Mouse (Mus musculus) CH12.LX (cell line): ENCODE data around the gene Pigf. TPM values are rescaled to one million over a fixed set of nuclear protein-coding genes. Genes with fewer than 3 reads are reported as not detected.
"Not testable (repeated sequence)": the region's sequence is repeated elsewhere in the genome, so short reads cannot be mapped to it uniquely, and the experiment has no call there.

Experiments
- DNase-seq: peaks from one replicate; pipeline ENCODE4 v3.0.0-alpha.2; 2013; ENCODE audit errors: extremely low read depth
- H3K27ac ChIP-seq: 2 replicates; pipeline ENCODE4 v1.5.1; 2012; ENCODE audit warnings: low read depth, mild to moderate bottlenecking, control low read depth, moderate library complexity; ENCODE audit not compliant: insufficient read depth
- H3K27me3 ChIP-seq: replicated peaks from 2 replicates; pipeline ENCODE3; 2012; ENCODE audit warnings: inconsistent platforms
- H3K36me3 ChIP-seq, 2 experiments: replicated peaks in 1 of 2; 2 replicates each; pipeline versions ENCODE3 to v1.6.1; 2012; ENCODE audit warnings: inconsistent platforms in 1 of 2, low read length in 1 of 2, mild to moderate bottlenecking in 1 of 2, mixed read lengths in 1 of 2, moderate library complexity in 1 of 2; ENCODE audit not compliant: control insufficient read depth in 1 of 2, insufficient read depth in 1 of 2
- H3K4me1 ChIP-seq, 2 experiments: 2 replicates each; pipeline ENCODE4 v1.6.1; 2012; ENCODE audit warnings: inconsistent platforms in 1 of 2, moderate library complexity in 1 of 2; ENCODE audit not compliant: insufficient read depth in 2 of 2, control insufficient read depth in 1 of 2
- H3K4me2 ChIP-seq: 2 replicates; pipeline ENCODE4 v1.6.1; 2012; ENCODE audit warnings: low read depth, mild to moderate bottlenecking, control low read depth; ENCODE audit not compliant: poor library complexity, insufficient read depth, severe bottlenecking
- H3K4me3 ChIP-seq, 3 experiments: fragments of 150-350 bp in 1 of 3; sonication (generic) in 1 of 3; replicated peaks in 1 of 3; 2 replicates each; pipeline versions ENCODE3 to v1.5.1; 2011 to 2012; ENCODE audit warnings: low read depth in 2 of 3, low read length in 2 of 3, mild to moderate bottlenecking in 2 of 3, moderate library complexity in 2 of 3, control low read depth in 1 of 3, improper control_type of control experiment in 1 of 3, inconsistent platforms in 1 of 3, mixed read lengths in 1 of 3; ENCODE audit not compliant: poor library complexity in 1 of 3
- H3K79me2 ChIP-seq: replicated peaks from 2 replicates; pipeline ENCODE4 v1.6.1; 2012; ENCODE audit warnings: mild to moderate bottlenecking, moderate library complexity; ENCODE audit not compliant: control insufficient read depth, poor library complexity, insufficient read depth, severe bottlenecking; ENCODE audit errors: extremely low read depth
- H3K9ac ChIP-seq: 2 replicates; pipeline ENCODE4 v1.6.1; 2012; ENCODE audit warnings: low read depth, mild to moderate bottlenecking, control low read depth, moderate library complexity; ENCODE audit not compliant: insufficient read depth
- H3K9me3 ChIP-seq: replicated peaks from 2 replicates; pipeline ENCODE3; 2012; ENCODE audit warnings: low read length, inconsistent platforms, mixed read lengths
- CHD1 ChIP-seq: IDR thresholded peaks from 2 replicates; pipeline ENCODE4 v1.6.1; 2012; ENCODE audit warnings: low read depth, low read length, improper control_type of control experiment, inconsistent platforms
- ELF1 ChIP-seq: IDR thresholded peaks from 2 replicates; pipeline ENCODE4 v1.6.1; 2014; ENCODE audit warnings: low read depth, mild to moderate bottlenecking, inconsistent platforms, low read length, improper control_type of control experiment
- MAZ ChIP-seq: IDR thresholded peaks from 2 replicates; pipeline ENCODE4 v1.6.1; 2012; ENCODE audit warnings: low read depth, mild to moderate bottlenecking, inconsistent platforms, low read length, improper control_type of control experiment, moderate library complexity
- POLR2A ChIP-seq: IDR thresholded peaks from 2 replicates; pipeline ENCODE4 v1.6.1; 2011; ENCODE audit warnings: low read depth, mild to moderate bottlenecking, improper control_type of control experiment, low read length
- RAD21 ChIP-seq: IDR thresholded peaks from 2 replicates; pipeline ENCODE4 v1.6.1; 2011; ENCODE audit warnings: low read depth, mild to moderate bottlenecking, low read length, improper control_type of control experiment, moderate library complexity
- RCOR1 ChIP-seq: conservative IDR thresholded peaks from 2 replicates; pipeline ENCODE4 v1.6.1; 2012; ENCODE audit warnings: low read depth, mild to moderate bottlenecking, inconsistent platforms, low read length, improper control_type of control experiment
- TBP ChIP-seq: conservative IDR thresholded peaks from 2 replicates; pipeline ENCODE4 v1.6.1; 2011; ENCODE audit warnings: low read depth, low read length, improper control_type of control experiment
- UBTF ChIP-seq: IDR thresholded peaks from 2 replicates; pipeline ENCODE4 v1.6.1; 2012; ENCODE audit warnings: low read depth, mild to moderate bottlenecking, inconsistent platforms, low read length, improper control_type of control experiment, moderate library complexity
- USF1 ChIP-seq: IDR thresholded peaks from 2 replicates; pipeline ENCODE4 v1.6.1; 2014; ENCODE audit warnings: low read depth, mild to moderate bottlenecking, inconsistent platforms, low read length, improper control_type of control experiment
- dilution Hi-C: fragments of 300-500 bp; cut with MboI; formaldehyde crosslinking; loops from 2 replicates; pipeline ENCODE4 v1.14.3; 2020; ENCODE audit warnings: low sequenced_read_pairs; ENCODE audit not compliant: extremely low pct_unique_long_range_greater_than_20kb, extremely low pct_ligation_motif_present
- in situ Hi-C: fragments of 300-500 bp; cut with MboI; formaldehyde crosslinking; loops from 3 replicates; pipeline ENCODE4 v1.14.3; 2019; ENCODE audit warnings: low sequenced_read_pairs, low pct_ligation_motif_present, low pct_unique_long_range_greater_than_20kb, mixed read lengths
- polyA plus RNA-seq: library from polyadenylated mRNA; unstranded; fragments of >175 nt; gene quantifications from 2 replicates; pipeline ENCODE4 v1.2.1, GENCODE M21; 2012; ENCODE audit warnings: low read depth; ENCODE audit not compliant: insufficient read length
- total RNA-seq, 2 experiments: library from RNA; depleted of rRNA; stranded (reverse); fragments of 300-350 nt in 1 of 2; fragments of >200 nt in 1 of 2; gene quantifications; 2 replicates each; pipeline ENCODE4 v1.2.3; 2012 to 2014

Gene Pigf
- total and polyA plus RNA-seq, 3 experiments = 33.6 to 70.8 (median 37.6) TPM

DNA sequence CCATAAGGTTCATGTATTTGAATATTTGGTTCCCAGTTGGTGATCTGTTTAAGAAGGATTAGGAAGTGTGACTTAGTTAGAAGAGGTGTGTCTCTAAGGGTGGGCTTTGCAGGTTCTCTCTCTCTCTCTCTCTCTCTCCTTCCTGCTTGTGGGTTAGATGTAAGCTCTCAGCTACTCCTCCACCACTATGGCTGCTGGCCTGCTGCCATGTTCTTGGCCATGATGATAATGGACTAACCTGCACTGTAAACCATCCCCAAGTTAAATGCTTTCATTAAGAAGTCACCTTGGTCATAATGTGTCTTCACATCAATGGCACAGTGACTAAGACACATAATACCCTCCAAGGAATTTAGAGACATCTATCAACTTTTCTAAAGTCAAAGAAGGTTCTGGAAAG, 48.3 kb upstream of the Pigf start:
- dilution Hi-C loops = no loop called here
- Histone ChIP-seq H3K36me3 (no peaks in the 10 kb centered on the region), H3K79me2 (no peaks in the 10 kb centered on the region), H3K4me3 (no peak overlapping the region), H3K4me1 (no peaks in the 10 kb centered on the region), H3K27ac (no peak overlapping the region), H3K9ac (no peak overlapping the region), H3K9me3 (peaks cover 2% of the 10 kb centered on the region), H3K27me3 (peaks cover 4% of the 10 kb centered on the region), H3K4me2 (no peak overlapping the region)
- TF ChIP-seq RCOR1 (no peak), UBTF (no peak), MAZ (no peak), POLR2A (no peak)
- in situ Hi-C loops = no loop called here
- DNase-seq = no peak

DNA sequence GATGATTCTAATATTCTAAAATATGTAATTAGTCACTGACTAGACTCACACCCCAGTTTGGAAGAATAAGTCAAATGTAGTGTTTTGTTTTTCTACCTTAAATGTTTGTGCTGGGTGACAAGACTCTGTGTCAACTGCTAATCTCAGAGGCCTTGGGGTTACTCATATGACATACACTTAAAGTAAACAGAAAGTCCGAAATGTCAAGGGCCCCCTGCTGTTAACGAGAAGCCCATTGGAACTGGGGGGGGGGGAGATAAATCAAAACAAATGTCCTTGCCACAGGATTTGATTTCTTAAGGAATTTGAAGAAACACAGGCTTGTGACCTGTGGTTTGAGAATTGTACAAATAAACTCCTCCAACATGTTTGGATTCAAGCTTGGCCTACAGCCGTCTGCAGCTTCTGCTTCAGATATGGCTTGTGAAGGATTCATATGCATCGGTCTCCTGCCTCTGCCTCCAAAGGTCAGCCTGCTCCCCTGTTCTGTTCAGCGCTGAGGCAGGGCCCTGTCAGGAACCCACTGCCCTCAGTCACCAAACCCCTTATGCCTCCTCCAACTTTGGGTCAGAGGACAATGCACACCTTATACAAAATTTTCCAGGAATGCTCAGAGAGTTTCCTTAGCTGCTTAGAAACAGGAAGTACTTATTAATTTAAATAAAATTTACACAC, 47.7 kb upstream of the Pigf start:
- dilution Hi-C loops = no loop called here

DNA sequence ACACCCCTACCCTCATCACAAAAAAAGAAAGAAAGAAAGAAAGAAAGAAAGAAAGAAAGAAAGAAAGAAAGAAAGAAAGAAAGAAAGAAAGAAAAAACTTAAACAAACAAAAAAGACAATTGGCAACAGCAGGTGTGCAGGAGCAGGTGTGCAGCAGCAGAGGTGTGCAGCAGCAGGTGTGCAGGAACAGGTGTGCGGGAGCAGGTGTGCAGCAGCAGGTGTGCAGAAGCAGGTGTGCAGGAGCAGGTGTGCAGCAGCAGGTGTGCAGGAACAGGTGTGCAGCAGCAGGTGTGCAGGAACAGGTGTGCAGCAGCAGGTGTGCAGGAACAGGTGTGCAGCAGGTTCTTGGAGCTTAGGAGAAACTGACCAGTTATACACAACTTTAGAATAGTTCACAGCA, 47.0 kb upstream of the Pigf start:
- dilution Hi-C loops, H3K4me1 ChIP-seq, DNase-seq, in situ Hi-C loops, H3K9ac ChIP-seq, H3K9me3 ChIP-seq, H3K4me2 ChIP-seq, H3K36me3 ChIP-seq, H3K79me2 ChIP-seq, H3K4me3 ChIP-seq, H3K27ac ChIP-seq, H3K27me3 ChIP-seq: not testable (repeated sequence)

More for the DNA sequence above, 47.7 kb upstream of the Pigf start:
- H3K27me3 ChIP-seq = peaks cover 4% of the 10 kb centered on the region
- no peak overlapping the region for H3K27ac ChIP-seq
- no peak for TF ChIP-seq RCOR1
- no peak for TF ChIP-seq UBTF
- no peak for TF ChIP-seq ELF1
- no peak for TF ChIP-seq CHD1
- no peak for TF ChIP-seq USF1
- no peak for TF ChIP-seq MAZ
- no peak for TF ChIP-seq RAD21
- no peak for TF ChIP-seq TBP
- no peaks in the 10 kb centered on the region for H3K4me1 ChIP-seq
- H3K4me3 ChIP-seq = no peak overlapping the region
- H3K36me3 ChIP-seq = no peaks in the 10 kb centered on the region
- no peak for DNase-seq
- in situ Hi-C loops = no loop called here
- no peak overlapping the region for H3K4me2 ChIP-seq
- H3K9ac ChIP-seq = no peak overlapping the region
- peaks cover 2% of the 10 kb centered on the region for H3K9me3 ChIP-seq
- no peaks in the 10 kb centered on the region for H3K79me2 ChIP-seq
